Mouse (Mus musculus): Measurements from ENCODE around the gene Skap1.

- no peak for TF ChIP-seq CTCF (IDR thresholded peaks at IDR 0.05; ENCODE audit: borderline replicate concordance, insufficient read depth, low read depth, low read length)
- no peak for TF ChIP-seq POLR2A (IDR thresholded peaks at IDR 0.05; ENCODE audit: borderline replicate concordance, insufficient read depth, low read length)
Measured at GRCm38 (mm10) chr11:96637927-96638326, 173.5 kb downstream of the Skap1 start.
